Mouse (Mus musculus) liver, embryonic 11.5 days (tissue): ENCODE data around the gene Ptgr2. TPM values are rescaled to one million over a fixed set of nuclear protein-coding genes. Genes with fewer than 3 reads are reported as not detected.
"Not testable (repeated sequence)": the region's sequence is repeated elsewhere in the genome, so short reads cannot be mapped to it uniquely, and the experiment has no call there.

Experiments used
- ATAC-seq: fragments of 200-750 bp; cut with Nextera tagmentation; replicated peaks from 2 replicates; pipeline ENCODE4 v1.8.0; 2017; ENCODE audit warnings: moderate number of reproducible peaks, mild to moderate bottlenecking, moderate TSS enrichment, moderate library complexity; ENCODE audit not compliant: low FRiP score
- DNase-seq: peaks from one replicate; pipeline ENCODE4 v3.0.0-alpha.2; 2017; ENCODE audit warnings: low spot score
- H3K27ac ChIP-seq: fragments of 300-500 bp; sonication (generic); 2 replicates; pipeline ENCODE4 v1.5.1; 2014; ENCODE audit warnings: mild to moderate bottlenecking, low read depth, low read length, control low read depth
- H3K27me3 ChIP-seq: fragments of 300-500 bp; sonication (generic); replicated peaks from 2 replicates; pipeline ENCODE4 v1.6.1; 2014; ENCODE audit warnings: low read length, mixed read lengths; ENCODE audit not compliant: control insufficient read depth, insufficient read depth
- H3K36me3 ChIP-seq: fragments of 300-500 bp; sonication (generic); 2 replicates; pipeline ENCODE4 v1.6.1; 2014; ENCODE audit warnings: mild to moderate bottlenecking, low read length, moderate library complexity, mixed read lengths; ENCODE audit not compliant: control insufficient read depth, insufficient read depth
- H3K4me1 ChIP-seq: fragments of 300-500 bp; sonication (generic); replicated peaks from 2 replicates; pipeline ENCODE4 v1.6.1; 2014; ENCODE audit warnings: low read length, mixed read lengths; ENCODE audit not compliant: control insufficient read depth, insufficient read depth
- H3K4me2 ChIP-seq: fragments of 300-500 bp; sonication (generic); 2 replicates; pipeline ENCODE4 v1.6.1; 2014; ENCODE audit warnings: mild to moderate bottlenecking, control low read depth, moderate library complexity
- H3K4me3 ChIP-seq: fragments of 300-500 bp; sonication (generic); 2 replicates; pipeline ENCODE4 v1.5.1; 2014; ENCODE audit warnings: low read depth, low read length, control low read depth
- H3K9ac ChIP-seq: fragments of 300-500 bp; sonication (generic); 2 replicates; pipeline ENCODE4 v1.6.1; 2014; ENCODE audit warnings: low read depth, low read length, control low read depth
- H3K9me3 ChIP-seq: fragments of 300-500 bp; sonication (generic); 2 replicates; pipeline ENCODE4 v1.6.1; 2016; ENCODE audit warnings: low read length, inconsistent platforms, mixed read lengths; ENCODE audit not compliant: control insufficient read depth
- WGBS: fragments of 180-500 bp; shearing (Covaris S2); extraction: QIAGEN DNeasy Blood & Tissue Kit; methylation state at CpG from one replicate; pipeline ENCODE4 v1.1.7; 2014; 5-methylcytosine and 5-hydroxymethylcytosine counted together
- polyA plus RNA-seq: library from polyadenylated mRNA; unstranded; fragments of >200 nt; fragmentation: Nextera tagmentation; extraction: Ambion mirVana; gene quantifications from 2 replicates; pipeline ENCODE4 v1.2.1, GENCODE M21; 2014

The Ptgr2 gene
- polyA plus RNA-seq: 39.5 and 51.2 TPM in 2 replicates

- H3K9ac ChIP-seq: peak within 1 kb of the TSS; percentile 83
- no peaks in the 10 kb centered on the region for H3K36me3 ChIP-seq
- peak; percentile 98 for ATAC-seq
- H3K4me1 ChIP-seq: peaks cover 13% of the 10 kb centered on the region
- no peaks in the 10 kb centered on the region for H3K27me3 ChIP-seq
- H3K9me3 ChIP-seq: no peaks in the 10 kb centered on the region
- peak within 1 kb of the TSS; percentile 70 for H3K4me2 ChIP-seq
- DNase-seq: peak; percentile 91
- H3K4me3 ChIP-seq: peak within 1 kb of the TSS; percentile 67
- WGBS: under 1% methylated on average over 39 of the region's 39 CpGs
- H3K27ac ChIP-seq: peak within 1 kb of the TSS; percentile 72
Measured at GRCm38 (mm10) chr12:84284885-84285592, at the start of gene Ptgr2. TSS of gene Ptgr2 (plus strand) at chr12:84285232.

GRCm38 (mm10) chr12:84235577-84235976, 49.5 kb upstream of the Ptgr2 start:
- Histone ChIP-seq H3K36me3 (no peaks in the 10 kb centered on the region), H3K9me3 (no peaks in the 10 kb centered on the region), H3K9ac (no peak overlapping the region), H3K4me2 (no peak overlapping the region), H3K4me3 (no peak overlapping the region), H3K27ac (no peak overlapping the region), H3K27me3 (no peaks in the 10 kb centered on the region), H3K4me1 (peaks cover 5% of the 10 kb centered on the region)
- no peak for ATAC-seq
- DNase-seq: no peak
- 92% methylated on average over 6 of the region's 6 CpGs for WGBS

GRCm38 (mm10) chr12:84235981-84236752, 48.9 kb upstream of the Ptgr2 start:
- Histone ChIP-seq H3K27ac (no peak overlapping the region), H3K4me3 (no peak overlapping the region), H3K27me3 (no peaks in the 10 kb centered on the region), H3K9ac (no peak overlapping the region), H3K4me2 (no peak overlapping the region), H3K9me3 (no peaks in the 10 kb centered on the region), H3K4me1 (peaks cover 5% of the 10 kb centered on the region), H3K36me3 (no peaks in the 10 kb centered on the region)
- WGBS: 75% methylated on average over 10 of the region's 10 CpGs
- ATAC-seq (no peak), DNase-seq (no peak)

- not testable (repeated sequence) for H3K4me1 ChIP-seq, H3K9me3 ChIP-seq, H3K9ac ChIP-seq, H3K27me3 ChIP-seq, H3K4me3 ChIP-seq, DNase-seq, H3K27ac ChIP-seq, H3K4me2 ChIP-seq, H3K36me3 ChIP-seq, ATAC-seq
- 74% methylated on average over 5 of the region's 5 CpGs for WGBS
Measured at GRCm38 (mm10) chr12:84237036-84237435, 48.0 kb upstream of the Ptgr2 start.

GRCm38 (mm10) chr12:84243076-84243770, 41.8 kb upstream of the Ptgr2 start:
- Histone ChIP-seq H3K4me1 (no peaks in the 10 kb centered on the region), H3K36me3 (no peaks in the 10 kb centered on the region), H3K27me3 (no peaks in the 10 kb centered on the region), H3K9me3 (no peaks in the 10 kb centered on the region), H3K4me3 (no peak overlapping the region), H3K4me2 (no peak overlapping the region), H3K9ac (no peak overlapping the region), H3K27ac (no peak overlapping the region)
- DNase-seq (no peak), ATAC-seq (no peak)
- 57% methylated on average over 7 of the region's 7 CpGs for WGBS

GRCm38 (mm10) chr12:84245683-84246082, 39.3 kb upstream of the Ptgr2 start:
- H3K9me3 ChIP-seq: no peaks in the 10 kb centered on the region
- no peak overlapping the region for H3K27ac ChIP-seq
- DNase-seq (no peak), ATAC-seq (no peak)
- no peaks in the 10 kb centered on the region for H3K4me1 ChIP-seq
- H3K36me3 ChIP-seq: no peaks in the 10 kb centered on the region
- no peak overlapping the region for H3K4me3 ChIP-seq
- H3K27me3 ChIP-seq: no peaks in the 10 kb centered on the region
- no peak overlapping the region for H3K9ac ChIP-seq
- 63% methylated on average over 5 of the region's 5 CpGs for WGBS
- H3K4me2 ChIP-seq: no peak overlapping the region

GRCm38 (mm10) chr12:84249217-84249616, 35.8 kb upstream of the Ptgr2 start:
- no peak overlapping the region for H3K9ac ChIP-seq
- 0 out of 2 replicates have a peak, but pooled peaks have one; percentile 49 for ATAC-seq
- H3K36me3 ChIP-seq: no peaks in the 10 kb centered on the region
- H3K4me1 ChIP-seq: no peaks in the 10 kb centered on the region
- H3K9me3 ChIP-seq: no peaks in the 10 kb centered on the region
- no peak overlapping the region for H3K4me2 ChIP-seq
- no peak overlapping the region for H3K4me3 ChIP-seq
- peak; percentile 54 for DNase-seq
- H3K27me3 ChIP-seq: no peaks in the 10 kb centered on the region
- no peak overlapping the region for H3K27ac ChIP-seq
- WGBS: 10% methylated on average over 3 of the region's 3 CpGs

- Histone ChIP-seq H3K4me2 (no peak overlapping the region), H3K9ac (no peak overlapping the region), H3K9me3 (no peaks in the 10 kb centered on the region), H3K27ac (no peak overlapping the region), H3K4me1 (no peaks in the 10 kb centered on the region), H3K4me3 (no peak overlapping the region), H3K36me3 (no peaks in the 10 kb centered on the region), H3K27me3 (no peaks in the 10 kb centered on the region)
- 86% methylated on average over 5 of the region's 5 CpGs for WGBS
- no peak for DNase-seq
- no peak for ATAC-seq
Measured at GRCm38 (mm10) chr12:84252811-84253210, 32.2 kb upstream of the Ptgr2 start.
